Mouse (Mus musculus) brain, embryonic 14.5 days (tissue): ENCODE measurements around the gene Lsm11. TPM values are rescaled to one million over a fixed set of nuclear protein-coding genes. Genes with fewer than 3 reads are reported as not detected.
A peak's percentile ranks its signal among the peaks of the same experiment; 100 is the strongest.

Source experiments
- DNase-seq: peaks from one replicate; pipeline ENCODE4 v3.0.0-alpha.2; 2011; ENCODE audit warnings: low read depth
- CTCF ChIP-seq: fragments of 200-500 bp; IDR thresholded peaks from 2 replicates; pipeline ENCODE4 v1.5.1; 2012; ENCODE audit warnings: inconsistent platforms, mild to moderate bottlenecking, moderate library complexity, borderline replicate concordance; ENCODE audit not compliant: insufficient read depth, insufficient read length; ENCODE audit errors: extremely low read depth
- POLR2A ChIP-seq: fragments of 200-500 bp; IDR thresholded peaks from 2 replicates; pipeline ENCODE4 v1.6.1; 2012; ENCODE audit warnings: mild to moderate bottlenecking, inconsistent platforms, borderline replicate concordance; ENCODE audit not compliant: poor library complexity, insufficient read depth, insufficient read length, severe bottlenecking; ENCODE audit errors: extremely low read depth
- polyA plus RNA-seq: library from polyadenylated mRNA; depleted of rRNA; stranded (reverse); fragments of >200 nt; gene quantifications from 2 replicates; pipeline ENCODE4 v1.2.3, GENCODE M21; 2012; rRNA removed

The Lsm11 gene
- polyA plus RNA-seq, result 19.1 and 29.7 TPM in 2 replicates

DNA sequence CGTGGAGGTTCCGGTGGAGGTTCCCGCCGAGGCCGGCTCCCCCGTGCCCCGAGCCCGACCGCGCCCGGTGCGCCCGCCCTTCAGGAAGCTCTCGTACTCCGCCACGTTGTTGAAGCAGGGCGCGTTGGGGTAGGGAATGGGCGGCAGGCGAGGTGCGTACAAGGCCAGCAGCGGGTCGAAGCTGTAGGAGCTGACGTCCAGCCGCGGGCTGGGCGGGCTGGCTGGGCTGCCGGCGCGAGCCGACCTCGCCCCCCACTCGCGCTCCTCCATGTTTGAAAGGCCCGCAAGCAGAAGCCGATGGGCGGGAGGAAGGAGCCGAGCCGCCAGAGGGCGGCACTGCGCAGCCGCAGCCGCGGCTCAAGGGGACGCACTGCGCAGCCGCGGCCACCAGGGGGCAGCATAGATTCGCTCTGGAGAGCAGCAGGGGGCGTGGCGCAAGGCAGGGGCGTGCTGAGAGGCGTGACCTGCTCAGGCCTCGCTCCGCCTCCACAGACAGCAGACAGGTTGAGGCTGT is at the start of gene Lsm11:
TSS of gene Lsm11 (minus strand) at position 293 of the 514 bp plus-strand sequence.
- DNase-seq, result peak; percentile 96
- peak; percentile 100 for TF ChIP-seq CTCF
- TF ChIP-seq POLR2A, result peak; percentile 32; the same call in 1 of the 2 replicates

DNA sequence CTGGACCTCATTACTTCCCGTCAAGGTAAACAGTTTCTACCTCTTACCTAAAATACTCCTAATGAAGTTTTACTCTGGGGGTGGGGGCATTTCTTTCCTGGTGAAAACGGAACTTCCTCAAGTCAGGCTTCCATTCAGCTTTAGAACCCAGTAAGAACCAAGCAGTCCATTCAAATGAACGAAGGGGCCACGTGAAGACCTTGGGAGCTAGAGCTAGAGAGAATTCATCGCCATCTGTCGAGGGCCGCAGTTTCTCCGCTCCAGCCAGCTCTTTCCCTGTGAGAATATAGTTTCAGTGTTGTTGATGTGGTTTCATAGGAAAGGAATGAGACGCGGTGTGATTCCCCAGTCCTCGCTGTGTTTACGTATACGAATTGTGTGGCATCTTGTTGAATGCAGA is 47.4 kb upstream of the Lsm11 start:
- DNase-seq, result peak; percentile 5
- TF ChIP-seq POLR2A (no peak), CTCF (no peak)

DNA sequence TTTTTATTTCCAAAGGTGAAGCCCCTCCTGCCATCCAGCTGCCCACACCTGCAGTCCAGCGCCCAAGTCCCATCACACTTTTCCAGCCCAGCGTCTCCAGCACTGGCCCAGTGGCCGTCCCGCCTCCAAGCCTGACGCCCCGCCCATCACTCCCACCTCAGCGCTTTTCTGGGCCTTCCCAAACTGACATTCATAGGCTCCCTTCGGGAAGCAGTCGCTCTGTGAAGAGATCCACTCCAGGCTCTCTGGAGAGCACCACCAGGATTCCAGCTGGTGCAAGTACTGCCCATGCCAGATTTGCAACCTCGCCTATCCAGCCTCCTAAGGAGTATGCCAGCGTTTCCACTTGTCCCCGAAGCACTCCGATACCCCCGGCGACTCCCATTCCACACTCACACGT is 46.9 kb upstream of the Lsm11 start:
- no peak for TF ChIP-seq CTCF
- no peak for TF ChIP-seq POLR2A
- DNase-seq, result peak; percentile 25

DNA sequence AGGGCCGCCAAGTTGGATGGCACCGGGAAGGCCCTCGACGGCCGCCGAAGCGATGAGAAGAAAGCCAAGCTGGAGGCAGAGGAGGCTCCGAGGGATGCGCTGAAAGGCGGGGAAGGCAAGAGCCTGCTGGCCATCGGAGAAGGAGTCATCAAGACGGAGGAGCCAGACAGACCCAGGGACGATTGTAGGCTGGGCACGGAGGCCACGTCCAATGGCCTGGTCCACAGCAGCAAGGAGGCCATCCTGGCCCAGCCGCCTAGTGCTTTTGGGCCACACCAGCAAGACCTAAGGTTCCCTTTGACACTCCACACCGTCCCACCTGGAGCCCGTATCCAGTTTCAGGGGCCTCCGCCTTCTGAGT is 36.1 kb upstream of the Lsm11 start:
- no peak for TF ChIP-seq CTCF
- DNase-seq, result no peak

DNA sequence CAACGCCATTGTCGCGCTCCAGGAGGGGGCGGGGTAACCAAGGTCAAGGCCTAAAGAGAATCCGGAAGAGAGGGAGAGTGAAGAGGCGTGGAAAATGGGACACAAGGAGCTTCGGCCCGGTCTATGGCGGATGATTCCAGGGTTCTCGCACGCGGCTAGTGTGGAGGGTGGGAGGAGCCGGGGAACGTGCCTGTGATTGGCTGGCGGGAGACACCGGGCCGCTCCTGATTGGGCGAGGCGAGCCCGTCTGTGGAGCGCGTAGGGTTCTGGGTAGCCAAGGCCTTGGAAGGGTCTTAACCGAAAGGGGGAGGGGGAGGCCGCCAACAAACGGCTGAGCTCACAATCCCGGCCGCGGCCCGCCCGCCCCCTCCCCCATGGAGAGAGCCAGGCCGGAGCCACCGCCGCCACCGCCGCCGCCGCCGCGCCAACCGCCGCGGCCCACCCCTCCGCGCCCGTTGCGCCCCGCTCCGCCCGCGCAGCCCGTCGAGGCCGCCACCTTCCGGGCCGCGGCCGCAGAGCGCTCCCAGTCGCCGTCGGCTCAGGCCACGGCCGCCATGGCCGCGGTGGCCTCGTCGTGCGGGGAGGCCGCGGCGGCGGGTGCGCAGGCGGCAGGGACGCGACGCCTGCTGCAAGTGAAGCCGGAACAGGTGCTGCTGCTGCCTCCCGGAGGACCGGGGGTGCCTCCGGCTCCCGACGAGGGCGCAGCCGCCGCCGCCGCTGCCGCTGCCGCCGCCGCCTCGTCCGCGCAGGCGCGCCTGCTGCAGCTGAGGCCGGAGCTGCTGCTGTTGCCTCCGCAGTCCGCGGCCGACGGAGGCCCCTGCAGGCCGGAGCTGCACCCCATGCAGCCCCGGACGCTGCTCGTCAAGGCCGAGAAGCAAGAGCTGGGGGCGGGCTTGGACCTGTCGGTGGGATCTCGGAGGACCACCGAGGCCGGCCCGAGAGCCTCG is 35.5 kb upstream of the Lsm11 start, which contains the start of gene Sox30:
TSS of gene Sox30 (plus strand) at position 365 of the 947 bp plus-strand sequence.
- peak; percentile 93 for DNase-seq
- TF ChIP-seq CTCF (no peak), POLR2A (peak; percentile 76)

DNA sequence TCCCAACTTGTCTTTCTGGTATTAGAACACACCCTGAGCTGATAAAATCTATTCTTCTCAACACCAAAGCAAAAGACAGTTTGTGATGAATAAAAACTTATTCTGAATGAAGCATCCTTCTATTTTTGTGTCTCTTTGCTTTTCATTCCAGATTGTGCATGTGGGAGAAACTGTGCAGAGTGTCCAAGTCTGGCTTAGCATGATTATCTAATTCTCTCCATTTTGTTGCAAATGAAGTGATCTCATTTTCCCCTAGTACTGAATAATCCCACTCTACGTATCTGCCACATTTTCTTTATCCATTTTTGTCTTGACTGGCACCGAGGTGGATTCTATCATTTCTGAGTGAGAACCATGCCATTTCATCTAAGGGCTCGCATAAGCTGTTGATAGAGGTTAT is 31.3 kb upstream of the Lsm11 start:
- DNase-seq, result no peak
- no peak for TF ChIP-seq CTCF
- TF ChIP-seq POLR2A, result no peak

DNA sequence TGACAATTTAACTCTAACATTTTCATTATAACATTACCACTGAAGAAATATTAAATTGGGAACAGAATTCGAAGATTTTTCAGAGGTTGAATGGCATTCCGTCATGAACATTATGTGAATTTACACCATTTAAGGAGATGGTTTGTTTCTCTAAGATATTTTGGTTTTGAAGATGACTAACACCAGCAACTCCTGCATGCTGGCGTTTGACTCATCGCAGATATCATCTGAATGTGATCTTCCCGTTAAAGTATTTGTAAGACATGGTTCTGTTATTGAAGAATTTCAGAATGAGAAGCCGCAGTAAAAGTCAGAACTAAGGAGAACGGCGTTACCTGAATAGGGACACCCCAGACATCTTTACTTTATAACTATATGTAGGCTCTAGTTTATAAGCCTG is 29.7 kb upstream of the Lsm11 start:
- TF ChIP-seq POLR2A (no peak), CTCF (no peak)
- no peak for DNase-seq

DNA sequence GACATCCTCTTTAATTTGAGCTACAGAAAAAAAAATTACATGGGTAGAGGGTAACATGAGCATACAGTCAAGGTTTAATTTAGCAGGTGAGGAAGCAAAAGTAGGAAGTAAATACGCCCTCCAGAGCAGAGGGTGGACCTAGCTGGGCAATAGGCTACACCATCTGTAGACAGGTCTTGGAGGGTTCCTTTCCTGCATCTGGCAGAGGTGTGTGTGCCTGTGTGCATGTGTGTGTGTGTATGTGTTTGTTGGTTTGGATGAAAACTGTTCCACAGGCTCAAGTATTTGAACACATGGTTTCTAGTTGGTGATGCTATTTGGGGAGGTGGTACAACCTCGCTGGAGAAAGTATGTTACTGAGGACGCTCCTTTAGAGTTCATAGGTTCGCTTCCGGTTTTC is 28.9 kb upstream of the Lsm11 start:
- no peak for DNase-seq
- TF ChIP-seq CTCF, result no peak
- TF ChIP-seq POLR2A, result no peak

DNA sequence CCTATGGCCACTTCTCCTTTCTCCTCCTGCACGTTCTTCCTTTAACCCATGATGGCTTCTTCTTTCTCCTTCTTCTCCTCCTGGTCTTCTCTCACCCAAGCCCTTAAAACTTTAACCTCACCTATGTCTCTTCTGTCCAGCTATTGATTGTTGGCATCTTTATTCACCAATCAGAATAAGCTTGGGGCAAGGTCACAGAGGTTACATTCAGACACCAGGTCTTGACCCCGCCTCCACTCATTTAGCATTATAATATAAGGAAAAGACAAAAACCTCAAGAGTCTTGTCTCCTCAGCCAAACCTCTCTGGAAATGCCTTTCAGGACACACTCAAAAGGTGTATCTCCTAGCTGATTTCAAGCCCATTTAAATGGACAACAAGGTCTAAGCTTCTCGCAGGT is 23.7 kb upstream of the Lsm11 start:
- DNase-seq, result no peak
- TF ChIP-seq POLR2A, result no peak
- TF ChIP-seq CTCF, result no peak

DNA sequence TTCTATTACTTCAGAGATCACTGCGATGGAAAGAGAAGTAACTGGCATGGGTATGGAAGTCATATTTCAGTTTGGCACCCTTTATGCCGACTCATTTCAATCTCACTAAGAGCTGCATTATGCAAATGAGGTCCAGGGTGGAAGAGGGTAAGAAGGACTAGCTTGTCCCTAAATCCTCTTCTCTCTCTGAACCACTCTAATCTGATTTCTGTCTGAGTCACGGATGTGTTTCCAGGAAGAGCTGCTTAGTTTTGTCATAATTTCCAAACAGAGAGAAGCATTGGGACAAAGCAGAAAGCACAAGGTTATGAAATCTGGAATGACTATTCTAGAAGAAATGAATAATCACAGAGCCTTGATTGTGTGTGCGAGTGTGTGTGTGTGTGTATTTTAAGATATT is 22.2 kb upstream of the Lsm11 start:
- TF ChIP-seq CTCF (no peak), POLR2A (no peak)
- DNase-seq, result no peak

DNA sequence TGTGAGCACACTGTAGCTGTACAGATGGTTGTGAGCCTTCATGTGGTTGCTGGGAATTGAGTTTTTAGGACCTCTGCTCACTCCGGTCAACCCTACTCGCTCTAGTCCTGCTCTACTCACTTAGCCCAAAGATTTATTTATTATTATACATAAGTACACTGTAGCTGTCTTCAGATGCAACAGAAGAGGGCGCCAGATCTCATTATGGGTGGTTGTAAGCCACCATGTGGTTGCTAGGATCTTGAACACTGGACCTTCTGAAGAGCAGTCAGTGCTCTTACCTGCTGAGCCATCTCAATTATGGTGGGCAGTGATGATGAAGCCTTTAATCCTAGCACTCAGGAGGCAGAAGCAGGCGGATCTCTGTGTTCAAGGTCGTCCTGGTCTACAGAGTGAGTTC is 15.3 kb upstream of the Lsm11 start:
- TF ChIP-seq CTCF, result no peak
- TF ChIP-seq POLR2A, result no peak
- DNase-seq, result no peak

DNA sequence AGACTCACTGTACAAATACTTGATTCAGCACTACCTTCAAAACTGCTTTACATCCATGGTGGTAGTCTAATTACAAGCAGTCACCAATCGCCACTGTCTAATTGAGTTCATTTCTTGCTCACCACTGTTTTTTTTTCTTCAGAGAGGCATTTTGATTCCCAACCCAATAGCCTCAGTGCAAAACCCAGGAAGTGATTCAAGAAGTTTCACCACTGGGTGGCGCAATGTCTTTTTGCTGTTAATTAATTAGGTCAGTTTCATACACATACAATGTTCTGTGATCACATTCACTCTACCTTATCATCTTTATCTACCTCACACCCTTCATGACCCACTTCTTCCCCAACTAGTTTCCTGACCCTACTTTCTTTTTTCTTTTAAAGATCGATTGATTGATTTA is 14.9 kb upstream of the Lsm11 start:
- DNase-seq, result peak; percentile 10
- TF ChIP-seq CTCF (peak; percentile 4; the same call in 1 of the 2 replicates), POLR2A (no peak)
